Mouse (Mus musculus) cerebellum, adult 8-10 months (tissue): ENCODE measurements around the gene Scnn1a.

Experiments used
- DNase-seq: peaks from one replicate; pipeline ENCODE4 v3.0.0; 2022

Gene Scnn1a

DNA sequence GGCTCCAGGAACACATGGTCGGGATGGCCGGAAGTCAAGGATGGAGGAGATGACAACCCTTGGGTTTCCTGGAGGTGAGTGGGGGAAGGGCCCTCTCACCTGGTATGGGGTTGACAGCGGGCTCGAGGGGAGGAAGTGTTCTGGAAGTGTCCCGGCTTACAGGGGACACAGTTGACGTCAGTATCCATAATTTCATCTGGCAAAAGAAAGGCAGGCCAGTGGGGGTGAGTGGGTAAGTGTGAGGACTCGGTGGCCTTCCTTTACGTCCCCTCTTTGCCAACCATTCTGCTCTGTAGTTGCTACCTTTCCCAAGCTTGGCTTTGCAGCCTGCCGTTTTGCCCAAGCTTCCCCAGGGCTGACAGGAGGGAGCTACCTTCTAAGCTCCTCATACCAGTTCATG is 8.3 kb upstream of the Scnn1a start:
- no peak for DNase-seq

DNA sequence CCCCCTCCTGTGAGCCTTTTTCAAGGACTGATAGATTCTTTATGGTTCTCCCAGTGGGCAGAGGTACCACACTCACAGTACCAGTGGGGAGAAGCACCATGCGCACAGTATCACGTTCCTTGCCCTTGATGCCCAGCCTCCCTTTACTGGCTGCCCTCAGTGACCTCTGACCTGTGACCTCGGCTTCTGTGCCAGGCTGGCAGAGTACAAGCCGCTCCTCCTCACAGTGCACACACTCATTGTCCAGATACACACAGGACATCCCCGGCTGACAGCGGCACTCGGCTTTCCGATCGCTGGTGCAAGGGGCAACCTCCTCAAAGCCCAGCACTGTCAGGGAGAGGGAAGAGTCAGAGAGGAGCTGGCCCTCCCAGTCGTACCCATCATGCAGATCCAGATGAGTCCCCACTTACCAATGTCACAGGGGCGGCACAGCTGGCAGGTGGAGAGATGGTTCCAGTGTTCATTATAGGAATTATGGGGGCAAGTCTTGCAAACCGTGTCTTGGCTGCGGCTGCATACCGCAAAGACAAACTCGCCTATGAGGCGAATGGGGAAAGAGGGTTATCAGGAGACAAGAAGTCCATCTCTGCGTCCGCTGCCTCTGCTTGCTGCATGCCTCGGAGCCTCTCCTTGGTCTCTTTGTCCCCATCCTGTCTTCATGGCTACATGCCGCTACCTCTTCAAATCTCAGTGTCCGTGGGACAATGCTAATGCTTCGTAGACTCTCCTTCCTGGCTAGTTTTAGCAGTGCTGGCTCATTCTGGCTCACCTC is 7.7 kb upstream of the Scnn1a start:
- no peak for DNase-seq

DNA sequence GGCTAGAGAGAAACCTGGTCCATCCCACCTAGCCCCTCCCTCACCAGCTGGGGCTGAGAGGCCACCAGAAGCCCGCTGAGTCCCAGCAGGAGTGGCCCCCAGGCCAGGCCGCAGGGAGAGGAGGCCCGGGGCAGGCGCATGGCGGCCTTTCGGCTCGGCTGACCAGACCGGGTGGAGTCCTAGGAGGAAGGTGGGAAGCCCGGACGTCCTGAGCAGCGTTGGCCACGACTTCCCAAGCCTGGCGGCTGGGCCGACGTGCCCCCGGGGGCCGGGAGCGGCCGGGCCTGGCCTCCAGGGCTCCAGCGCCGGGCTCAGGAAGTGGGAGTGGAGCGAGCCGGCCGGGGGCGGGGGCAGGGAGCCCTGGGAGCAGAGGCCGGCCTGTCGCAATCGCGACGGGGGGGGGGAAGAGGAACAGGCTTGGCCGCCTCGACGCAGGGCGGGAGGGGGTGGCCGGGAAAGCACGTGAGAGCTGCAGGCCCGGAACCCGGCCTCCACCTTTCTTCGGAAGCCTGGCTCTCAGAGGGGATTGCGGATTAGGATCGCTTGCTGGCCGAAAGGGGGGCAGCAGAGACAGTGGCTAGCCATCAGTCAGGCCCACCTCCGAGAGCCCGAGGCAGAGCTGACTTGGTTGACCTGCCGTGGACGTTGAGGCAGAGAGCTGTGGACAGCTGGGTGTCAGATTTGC is 6.8 kb upstream of the Scnn1a start, which contains the start of gene Ltbr:
Gene Ltbr (minus strand): TSS at position 340 of the 685 bp plus-strand sequence.
- DNase-seq = peak; percentile 26

DNA sequence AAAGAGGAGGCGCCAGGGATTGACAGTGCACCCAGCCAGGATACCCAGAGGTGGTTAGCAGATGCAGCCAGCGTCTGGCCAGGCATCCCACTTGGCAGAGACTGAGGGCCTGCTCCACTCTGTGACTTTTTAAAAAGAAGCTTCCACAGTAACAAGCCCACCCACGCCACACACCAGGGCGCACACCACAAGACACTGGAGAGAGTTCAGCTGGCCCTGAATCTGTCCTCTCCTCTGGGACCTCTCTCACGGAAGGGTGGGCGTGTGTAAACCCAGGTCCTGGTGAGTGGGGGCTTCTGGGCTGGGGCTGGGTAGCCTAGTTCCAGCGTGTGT is 6.3 kb upstream of the Scnn1a start:
- no peak for DNase-seq

DNA sequence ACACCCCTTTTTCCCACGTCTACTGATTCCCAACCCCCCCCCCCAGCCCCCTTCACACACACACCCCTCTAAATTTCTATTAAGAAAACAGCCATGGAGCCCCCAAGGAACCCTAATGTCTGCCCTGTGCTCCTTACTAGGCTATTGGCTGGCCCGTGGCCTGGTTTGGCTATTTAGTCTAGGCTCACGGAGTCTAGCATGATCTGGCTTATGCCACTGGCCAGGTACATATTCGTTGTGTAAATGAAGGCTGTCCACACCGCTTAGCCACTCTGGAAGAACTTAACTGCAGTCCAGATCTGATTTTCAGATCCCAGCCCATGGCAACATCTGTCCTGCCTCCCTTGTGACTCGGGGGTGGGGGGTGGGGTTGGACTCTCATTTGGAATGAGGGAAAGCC is 5.7 kb upstream of the Scnn1a start:
- no peak for DNase-seq

DNA sequence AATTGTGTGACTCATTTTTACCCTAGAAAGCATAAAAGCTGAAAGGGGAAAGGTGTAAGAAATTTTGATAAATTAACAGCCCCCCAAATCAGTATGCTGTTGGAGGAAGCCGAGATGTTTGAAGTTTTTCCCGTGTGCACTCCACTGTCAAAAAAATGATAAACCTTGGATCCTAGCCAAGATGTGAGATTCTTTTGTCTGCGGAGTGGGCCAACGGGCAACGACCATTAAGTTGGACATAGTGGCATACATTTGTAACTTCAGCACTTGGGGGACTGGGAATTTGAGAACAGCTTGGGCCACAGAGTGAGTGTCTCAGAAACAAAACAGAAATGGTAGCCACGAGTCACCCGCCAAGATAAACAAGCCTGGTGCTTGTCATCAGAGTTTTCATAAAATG is 3.4 kb upstream of the Scnn1a start:
- DNase-seq = no peak

DNA sequence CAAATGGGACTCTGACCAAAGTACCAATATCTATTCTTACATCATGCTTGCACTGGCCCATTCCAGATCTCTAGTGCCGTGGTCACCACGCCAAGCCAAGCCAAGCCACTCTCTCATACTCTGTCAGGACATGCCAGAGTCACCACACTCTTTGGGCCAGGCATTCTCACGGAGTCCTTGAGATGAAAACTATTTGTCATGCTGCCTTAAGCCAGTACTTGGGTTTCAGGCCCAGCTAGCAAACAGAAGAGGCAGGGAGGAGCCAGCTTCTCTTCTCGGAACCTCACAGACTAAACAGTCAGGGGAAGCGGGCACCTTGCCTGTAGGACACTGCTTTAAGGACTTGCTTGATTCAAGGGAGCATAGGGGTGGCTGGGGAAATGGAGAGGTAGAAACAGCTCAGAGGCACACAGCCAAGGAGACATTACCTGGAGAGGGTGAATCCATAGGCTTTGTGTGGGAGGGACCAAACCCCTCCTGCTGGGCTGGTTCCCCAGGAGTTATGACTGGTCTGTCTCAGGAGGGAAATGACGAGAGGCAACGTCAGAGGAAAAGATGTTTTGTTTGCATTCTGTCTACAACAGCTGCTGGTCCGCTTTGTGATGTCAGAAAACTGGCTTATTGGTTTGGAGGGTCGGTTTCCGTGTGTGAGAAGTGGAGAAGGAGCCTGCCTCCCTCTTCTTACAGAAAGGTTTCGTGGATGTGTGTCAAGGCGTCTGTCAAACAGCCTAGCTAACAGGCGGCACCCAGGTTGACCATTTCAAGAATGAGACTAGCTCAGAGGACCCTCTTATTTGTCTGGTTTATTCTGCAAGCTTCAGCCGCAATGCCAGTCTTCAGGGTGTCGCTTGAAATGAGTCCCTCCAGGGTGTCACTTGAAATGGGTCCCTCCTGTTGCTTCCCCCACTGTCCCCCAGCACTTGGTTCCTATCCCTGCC is 1.2 kb upstream of the Scnn1a start:
- no peak for DNase-seq

DNA sequence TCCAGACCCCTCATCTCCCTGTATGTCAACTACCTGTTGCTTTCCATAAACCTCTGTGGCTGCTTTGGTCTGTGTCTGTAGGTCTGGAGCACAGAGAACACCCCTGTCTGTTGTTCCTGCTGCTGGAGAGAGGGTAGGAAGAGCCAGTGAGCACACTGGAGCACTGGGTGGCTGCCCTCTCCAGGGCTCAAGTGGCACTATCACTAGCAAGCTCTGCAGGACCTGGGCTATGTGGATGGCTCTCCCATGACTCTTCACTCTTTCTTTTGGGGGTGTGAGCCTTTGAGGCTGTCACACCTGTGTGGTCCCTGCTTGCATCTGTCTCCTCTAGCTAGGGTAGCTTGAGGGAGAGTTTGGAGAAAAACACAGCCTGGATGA is 551 bp upstream of the Scnn1a start:
- DNase-seq = no peak

DNA sequence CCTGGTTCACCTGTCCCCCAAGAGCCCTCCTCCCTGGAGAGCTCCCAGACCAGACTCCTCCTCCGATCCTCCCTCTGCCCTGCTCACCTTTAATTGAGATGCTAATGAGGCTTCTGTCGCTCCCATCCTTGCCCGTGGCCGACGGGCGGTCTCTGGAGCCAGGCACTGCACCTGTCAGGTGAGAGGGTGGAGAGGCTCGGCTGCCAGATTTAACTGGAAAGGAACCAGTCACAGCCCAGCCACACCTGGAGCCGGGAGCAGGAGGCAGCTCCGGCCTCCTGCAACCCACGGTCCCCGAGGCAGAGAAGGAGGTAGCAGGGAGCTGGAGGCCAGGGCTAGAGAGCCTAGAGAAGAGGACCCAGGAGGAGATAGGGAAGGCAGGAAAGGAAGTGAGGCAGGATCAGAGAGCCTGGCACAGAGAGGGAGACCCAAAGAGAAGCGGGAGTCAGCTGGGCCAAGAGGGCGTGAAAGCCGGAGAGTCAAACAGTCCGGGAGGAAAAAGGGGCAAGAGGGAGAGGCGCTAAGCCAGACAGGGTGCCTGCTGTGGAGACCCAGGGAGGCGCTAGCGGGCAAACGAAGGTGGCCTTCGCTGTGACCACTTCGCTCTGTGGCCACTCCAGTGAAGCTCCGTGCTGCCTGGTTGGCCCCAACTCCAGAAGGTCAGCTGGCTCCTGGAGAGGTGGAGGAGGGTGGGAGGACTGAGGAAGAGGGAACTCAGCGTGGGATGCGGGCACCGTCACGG is 826 bp downstream of the Scnn1a start:
- DNase-seq = no peak

DNA sequence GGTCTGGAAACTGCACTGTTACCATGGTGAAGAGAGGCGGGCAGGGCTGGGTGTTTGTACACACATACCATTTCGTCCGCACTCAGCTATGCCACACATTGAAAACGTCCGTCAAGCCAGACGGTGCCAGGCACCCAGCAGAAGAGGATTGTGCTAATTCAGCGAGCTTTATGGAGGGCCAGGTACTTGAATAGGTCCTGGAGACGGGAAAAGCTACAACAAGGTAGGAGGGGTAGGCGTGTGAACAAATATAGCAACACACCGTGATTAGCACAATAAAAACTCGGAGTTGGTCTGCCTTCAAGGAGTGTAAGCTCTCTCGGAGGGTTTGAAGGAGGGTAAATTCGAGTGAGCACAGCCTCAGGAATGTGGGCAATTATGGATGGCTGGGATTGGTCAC is 2.3 kb downstream of the Scnn1a start:
- DNase-seq = no peak

DNA sequence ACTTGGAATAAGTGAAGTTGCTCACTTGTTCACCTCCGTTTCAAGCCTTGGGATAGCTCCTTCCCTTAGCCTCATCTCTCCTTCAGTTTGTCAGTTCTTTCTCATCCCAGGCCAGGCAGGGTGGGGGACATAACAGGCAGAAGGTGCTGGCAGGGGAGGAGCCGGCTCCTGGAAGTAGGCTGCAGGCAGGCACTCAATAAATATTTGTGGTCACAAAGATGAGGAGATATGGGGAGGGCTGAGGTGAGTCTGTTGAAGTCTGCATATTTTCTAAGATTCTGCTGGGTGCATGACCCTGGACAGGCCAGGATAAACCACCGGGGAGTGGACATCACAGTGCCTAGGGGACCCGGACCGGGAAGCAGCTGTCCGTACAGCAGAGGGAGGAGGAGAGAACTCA is 3.1 kb downstream of the Scnn1a start:
- no peak for DNase-seq

DNA sequence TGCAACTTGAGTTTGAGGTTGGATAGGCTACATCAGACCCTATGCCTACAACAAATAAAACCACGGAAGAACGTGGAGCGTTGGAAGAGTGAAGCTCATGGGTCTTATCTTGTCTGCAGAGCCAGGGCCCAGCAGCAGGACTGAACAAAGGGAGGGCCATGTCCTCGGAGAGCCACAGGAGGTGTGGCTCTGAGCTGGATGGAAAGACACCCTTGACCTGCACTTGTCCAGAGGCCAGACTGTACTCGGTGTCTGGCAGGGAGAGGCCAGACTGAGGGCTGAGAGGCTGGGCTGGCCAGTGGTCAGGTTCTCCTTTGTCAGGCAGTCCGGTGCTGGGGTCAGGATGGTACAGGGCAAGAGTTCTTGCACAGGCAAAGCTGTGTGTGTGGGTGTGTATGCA is 4.9 kb downstream of the Scnn1a start:
- no peak for DNase-seq

DNA sequence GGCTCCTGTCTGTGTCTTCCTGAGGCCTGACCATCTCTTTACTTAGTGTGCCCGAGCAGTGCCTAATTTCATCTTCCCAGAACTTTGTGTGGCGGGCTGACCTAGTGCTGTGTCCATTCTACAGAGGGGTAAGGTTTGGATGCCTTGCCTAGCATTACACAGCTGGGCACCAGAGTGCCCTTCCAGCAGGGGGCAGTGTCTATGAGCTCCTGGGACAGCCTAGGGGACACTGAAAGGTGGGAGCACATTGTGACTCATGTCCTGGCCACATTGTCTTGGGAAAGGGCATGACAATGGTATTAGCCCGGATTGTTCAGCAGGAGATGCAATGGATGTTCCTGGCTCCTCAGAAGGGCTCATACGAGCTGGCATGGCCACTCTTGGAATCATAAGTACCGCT is 7.8 kb downstream of the Scnn1a start:
- DNase-seq = no peak

DNA sequence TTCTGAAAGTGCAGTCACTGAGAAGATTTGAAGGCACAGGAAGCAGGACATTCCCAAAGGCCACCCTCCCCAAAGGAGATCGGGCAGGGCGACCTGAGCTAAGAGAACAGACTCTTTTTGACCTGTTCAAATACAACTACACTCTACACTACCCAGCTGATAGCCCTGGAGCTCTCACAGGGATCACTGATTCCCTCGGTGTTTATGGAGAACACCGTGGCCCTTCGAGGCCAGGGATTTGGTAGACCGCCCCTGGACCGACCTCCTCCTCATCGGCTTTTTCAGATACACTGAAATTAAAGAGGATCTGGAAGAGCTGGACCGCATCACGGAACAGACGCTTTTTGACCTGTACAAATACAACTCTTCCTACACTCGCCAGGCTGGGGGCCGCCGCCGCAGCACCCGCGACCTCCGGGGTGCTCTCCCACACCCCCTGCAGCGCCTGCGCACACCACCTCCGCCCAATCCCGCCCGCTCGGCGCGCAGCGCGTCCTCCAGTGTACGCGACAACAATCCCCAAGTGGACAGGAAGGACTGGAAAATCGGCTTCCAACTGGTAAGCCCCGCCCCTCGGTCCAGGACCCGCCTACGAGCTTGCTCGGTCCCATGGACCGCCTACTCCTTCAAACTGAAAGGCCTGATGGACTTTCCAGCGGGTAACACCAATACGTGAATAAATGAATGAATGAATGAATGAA is 10.3 kb downstream of the Scnn1a start:
- DNase-seq = peak; percentile 28

DNA sequence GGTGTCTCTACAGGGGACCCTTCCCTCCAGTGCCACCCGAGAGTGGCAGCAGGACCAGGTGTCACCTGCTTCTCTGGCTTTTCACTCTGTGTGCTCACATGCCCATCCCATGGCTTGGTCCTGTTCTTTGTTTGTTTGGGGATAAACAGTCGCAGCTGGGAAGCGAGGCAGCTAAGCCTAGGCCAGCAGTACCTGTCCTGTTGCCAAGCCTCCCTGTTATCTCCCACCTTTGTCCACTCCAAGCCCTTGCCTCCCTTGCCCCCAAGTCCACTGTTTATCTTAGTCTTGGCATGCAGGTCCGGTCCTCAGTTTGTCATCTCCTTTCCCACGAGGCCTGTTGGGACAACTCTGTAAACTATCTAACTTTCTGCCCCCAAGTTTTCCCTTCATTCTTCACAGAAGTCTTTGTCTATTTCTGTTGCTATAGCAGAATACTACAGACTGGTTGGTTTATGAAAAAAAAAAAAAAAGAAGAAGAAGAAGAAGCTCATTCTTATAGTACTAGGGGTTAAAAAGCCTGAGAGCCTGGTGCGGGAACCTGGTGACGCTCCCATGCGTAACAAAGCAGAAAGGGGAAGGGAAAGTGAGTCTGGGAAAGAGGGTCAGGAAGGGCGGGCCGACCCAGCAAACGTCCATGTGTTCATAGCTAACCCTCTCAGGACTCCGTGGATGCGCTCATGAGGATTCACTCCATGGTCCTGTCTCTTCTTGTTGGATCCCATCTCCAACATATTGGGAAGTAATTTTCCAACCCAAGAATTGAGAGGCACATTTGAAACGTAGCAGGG is 12.8 kb downstream of the Scnn1a start:
- no peak for DNase-seq

DNA sequence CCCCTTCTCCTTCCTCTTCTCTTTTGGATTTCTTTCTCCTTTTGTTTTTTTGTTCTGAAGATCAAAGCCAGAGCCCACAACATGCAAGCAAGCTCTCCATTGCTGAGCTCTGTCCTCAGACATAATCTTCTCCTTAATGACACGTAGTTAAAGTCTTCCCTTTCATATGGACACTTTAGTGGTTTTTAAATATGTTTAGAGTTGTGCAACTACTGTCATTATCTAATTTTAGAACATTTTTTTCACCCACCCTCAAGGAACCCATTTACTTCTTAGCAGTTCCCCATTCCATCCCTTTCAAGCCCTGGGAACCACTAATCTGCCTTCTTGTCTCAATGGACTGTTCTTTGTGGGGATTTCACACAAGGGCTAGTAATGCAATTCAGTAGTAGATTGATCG is 13.9 kb downstream of the Scnn1a start:
- no peak for DNase-seq

DNA sequence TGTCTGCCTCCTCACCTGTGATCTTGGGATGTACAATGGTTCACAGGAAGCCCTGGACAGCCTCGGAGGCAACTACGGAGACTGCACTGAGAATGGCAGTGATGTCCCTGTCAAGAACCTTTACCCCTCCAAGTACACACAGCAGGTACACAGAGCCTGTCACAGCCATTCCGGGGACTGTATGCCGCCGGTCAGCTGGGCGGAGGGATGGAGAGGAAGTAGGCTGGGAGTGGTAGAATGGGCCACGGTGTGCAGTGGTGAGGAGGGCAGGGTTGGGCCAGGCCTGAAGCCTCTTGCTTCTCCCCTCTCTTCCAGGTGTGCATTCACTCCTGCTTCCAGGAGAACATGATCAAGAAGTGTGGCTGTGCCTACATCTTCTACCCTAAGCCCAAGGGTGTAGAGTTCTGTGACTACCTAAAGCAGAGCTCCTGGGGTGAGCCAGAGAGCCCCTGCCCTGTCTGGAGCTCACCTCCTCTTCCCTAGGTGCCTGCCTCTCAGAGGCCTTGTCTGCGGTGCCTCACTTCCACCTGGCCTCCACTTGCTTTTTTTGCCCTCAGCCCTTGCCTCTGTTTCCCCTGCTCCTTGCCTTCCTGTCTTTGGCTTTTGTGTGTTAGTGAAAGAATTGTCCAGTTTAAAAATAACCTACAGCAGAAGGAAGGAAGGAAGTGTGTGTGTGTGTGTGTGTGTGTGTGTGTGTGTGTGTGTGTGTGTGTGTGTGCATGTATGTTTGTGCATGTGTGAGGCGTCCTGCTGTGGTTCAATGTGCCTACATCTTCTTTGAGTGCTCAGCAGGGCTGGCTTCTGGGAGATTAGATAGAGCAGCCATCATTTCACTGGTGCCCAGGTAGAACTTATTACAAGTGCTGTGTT is 18.6 kb downstream of the Scnn1a start:
- no peak for DNase-seq

DNA sequence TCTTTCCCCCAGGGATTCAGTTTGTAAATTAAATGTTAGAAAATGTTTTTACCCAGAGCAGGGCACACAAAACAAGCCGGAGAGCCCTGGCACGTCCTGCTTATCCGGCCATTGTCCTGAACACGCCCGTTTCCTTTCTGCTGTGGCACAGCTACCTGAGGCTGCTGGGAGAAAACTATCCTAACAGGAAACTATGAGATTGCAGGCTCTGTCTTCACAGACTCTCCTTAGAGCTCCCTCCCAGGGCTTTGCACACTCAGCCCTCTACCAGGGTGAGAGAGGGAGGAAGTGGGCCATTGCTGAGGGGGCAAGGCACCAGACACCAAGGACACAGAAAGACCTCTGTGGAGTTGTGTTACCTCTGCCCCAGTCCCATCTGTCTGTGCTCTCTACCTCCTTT is 19.8 kb downstream of the Scnn1a start:
- DNase-seq = no peak

DNA sequence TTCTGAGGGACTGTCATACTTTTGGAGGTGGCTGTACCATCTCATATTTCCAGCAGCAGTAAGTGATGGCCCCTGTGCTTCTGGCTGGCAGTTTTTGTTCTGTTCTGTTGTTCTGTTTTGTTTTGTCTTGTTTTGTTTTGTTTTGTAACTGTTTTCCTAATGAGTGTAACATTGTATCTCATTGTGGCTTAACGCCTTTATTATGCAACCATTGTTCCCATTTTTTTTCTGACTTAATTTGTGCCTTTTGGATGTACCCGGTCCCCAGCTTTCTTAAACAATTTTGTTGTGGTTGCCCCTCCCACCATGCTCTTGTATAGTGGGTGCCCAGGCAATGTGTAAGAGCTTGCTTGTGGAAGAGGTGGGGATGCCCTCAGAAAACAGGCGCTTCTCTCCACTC is 21.7 kb downstream of the Scnn1a start:
- no peak for DNase-seq

DNA sequence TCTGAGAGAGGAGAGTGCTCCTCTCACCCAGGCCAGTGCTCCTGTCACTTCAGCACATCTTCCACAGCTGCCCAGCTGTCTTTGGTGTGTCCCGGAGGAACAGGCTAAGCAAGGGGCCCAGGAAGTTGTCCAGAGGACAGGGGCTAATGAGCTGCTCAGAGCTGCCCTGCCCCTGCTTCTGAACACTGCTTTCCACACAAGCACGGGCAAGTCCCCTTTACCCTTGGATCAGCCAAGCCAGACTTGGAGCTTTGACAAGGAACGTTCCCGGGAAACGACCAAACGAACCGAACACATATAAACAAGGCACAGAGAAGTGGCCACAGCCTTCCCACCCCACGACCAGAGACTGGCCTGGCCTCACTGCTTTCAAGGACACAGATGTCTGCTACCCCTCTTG is 23.6 kb downstream of the Scnn1a start:
- DNase-seq = no peak

DNA sequence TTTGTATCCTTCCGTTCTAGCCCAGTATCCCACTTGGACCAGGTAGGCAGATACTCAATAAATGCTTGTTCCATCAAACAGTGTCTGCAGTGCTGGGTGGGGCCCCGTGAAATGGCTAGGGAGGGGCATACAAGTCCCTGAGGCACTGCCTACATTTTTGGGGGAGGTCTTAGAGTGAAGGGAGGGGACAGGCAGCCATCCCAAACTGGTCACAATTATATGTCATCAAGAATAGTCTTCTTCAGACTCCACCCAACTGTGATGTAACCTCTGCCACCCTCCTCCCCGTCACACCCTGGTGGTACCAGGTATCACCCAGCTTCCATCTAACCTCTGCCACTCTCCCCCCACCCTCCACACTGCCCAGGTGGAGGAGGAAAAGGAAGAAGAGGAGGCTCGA is 24.4 kb downstream of the Scnn1a start:
- DNase-seq = no peak
